Mouse (Mus musculus): ENCODE results near the gene Krtap19-5.

Krtap19-5 gene

GRCm38 (mm10) chr16:88896357-88896756 lies at the start of gene Krtap19-5:
TSS of gene Krtap19-5 (minus strand) at chr16:88896457.
- DNase-seq (ENCODE audit: low read depth, low spot score): no peak

- DNase-seq (ENCODE audit: low read depth, low spot score): no peak
Observed at GRCm38 (mm10) chr16:88941106-88941505, 44.8 kb upstream of the Krtap19-5 start.

GRCm38 (mm10) chr16:88938252-88938651 lies 42.0 kb upstream of the Krtap19-5 start:
- DNase-seq (ENCODE audit: low read depth, low spot score): peak; percentile 38

GRCm38 (mm10) chr16:88932165-88932564 lies 35.9 kb upstream of the Krtap19-5 start, which contains the start of gene Krtap19-9b:
TSS of gene Krtap19-9b (minus strand) at chr16:88932265.
- DNase-seq (ENCODE audit: low read depth, low spot score): no peak

GRCm38 (mm10) chr16:88886870-88887269 lies 9.4 kb downstream of the Krtap19-5 start:
- no peak for DNase-seq (ENCODE audit: low read depth, low spot score)

GRCm38 (mm10) chr16:88884989-88885388 lies 11.3 kb downstream of the Krtap19-5 start, which contains the start of gene Krtap19-4:
TSS of gene Krtap19-4 (minus strand) at chr16:88885089.
- no peak for DNase-seq (ENCODE audit: low read depth, low spot score)

- DNase-seq (ENCODE audit: low read depth, low spot score): no peak
Observed at GRCm38 (mm10) chr16:88877938-88878337, 18.3 kb downstream of the Krtap19-5 start, which contains the start of gene Krtap19-3. TSS of gene Krtap19-3 (minus strand) at chr16:88878038.

GRCm38 (mm10) chr16:88874169-88874568 lies 22.1 kb downstream of the Krtap19-5 start, which contains the start of gene Krtap19-2:
TSS of gene Krtap19-2 (minus strand) at chr16:88874269.
- DNase-seq (ENCODE audit: low read depth, low spot score): no peak

GRCm38 (mm10) chr16:88869311-88869710 lies 26.9 kb downstream of the Krtap19-5 start, which contains the start of gene Krtap19-1:
TSS of gene Krtap19-1 (minus strand) at chr16:88869411.
- no peak for DNase-seq (ENCODE audit: low read depth, low spot score)

GRCm38 (mm10) chr16:88864887-88865407 lies 31.3 kb downstream of the Krtap19-5 start:
- DNase-seq (ENCODE audit: low read depth, low spot score): no peak

- DNase-seq (ENCODE audit: low read depth, low spot score): peak; percentile 51
Observed at GRCm38 (mm10) chr16:88851450-88851849, 44.8 kb downstream of the Krtap19-5 start.

- DNase-seq (ENCODE audit: low read depth, low spot score): no peak
Observed at GRCm38 (mm10) chr16:88848558-88848957, 47.7 kb downstream of the Krtap19-5 start.

GRCm38 (mm10) chr16:88847363-88847762 lies 48.9 kb downstream of the Krtap19-5 start:
- no peak for DNase-seq (ENCODE audit: low read depth, low spot score)
